Mouse (Mus musculus) ES-E14 (cell line): ENCODE measurements at regions not wholly inside any gene's neighbourhood (a gene's known extent, or its start where the extent isn't known, plus 50 kb on each side); places are given as distances from the start of the nearest gene placed in this dataset.

Experiments used
- DNase-seq: peaks from one replicate; pipeline ENCODE4 v3.0.0-alpha.2; 2013; ENCODE audit warnings: low read depth, low spot score
- H3K27ac ChIP-seq: 2 replicates; pipeline ENCODE4 v1.5.1; 2012; ENCODE audit warnings: low read depth, mild to moderate bottlenecking, low read length, moderate library complexity, mixed read lengths; ENCODE audit not compliant: poor library complexity, insufficient read depth, severe bottlenecking
- H3K36me3 ChIP-seq: 2 replicates; pipeline ENCODE4 v1.6.1; 2012; ENCODE audit warnings: mild to moderate bottlenecking, low read length, moderate library complexity, mixed read lengths; ENCODE audit not compliant: control insufficient read depth, poor library complexity, insufficient read depth, severe bottlenecking
- H3K4me1 ChIP-seq, 2 experiments: fragments of 150-350 bp in 1 of 2; sonication (generic) in 1 of 2; 2 replicates each; pipeline ENCODE4 v1.6.1; 2012; ENCODE audit warnings: low read length in 2 of 2, mild to moderate bottlenecking in 1 of 2, mixed read lengths in 1 of 2; ENCODE audit not compliant: control insufficient read depth in 2 of 2, insufficient read depth in 2 of 2, poor library complexity in 1 of 2
- H3K4me3 ChIP-seq, 2 experiments: fragments of 150-350 bp in 1 of 2; sonication (generic) in 1 of 2; 2 replicates each; pipeline ENCODE4 v1.5.1; 2012; ENCODE audit warnings: low read length in 2 of 2, low read depth in 1 of 2, mild to moderate bottlenecking in 1 of 2, mixed read lengths in 1 of 2; ENCODE audit not compliant: insufficient read depth in 1 of 2, poor library complexity in 1 of 2, severe bottlenecking in 1 of 2
- H3K9ac ChIP-seq: 2 replicates; pipeline ENCODE4 v1.6.1; 2012; ENCODE audit warnings: low read depth, mild to moderate bottlenecking, low read length, mixed read lengths; ENCODE audit not compliant: poor library complexity, insufficient read depth, severe bottlenecking
- H3K9me3 ChIP-seq: fragments of 150-350 bp; sonication (generic); 2 replicates; pipeline ENCODE4 v1.6.1; 2012; ENCODE audit warnings: low read depth, mild to moderate bottlenecking, low read length; ENCODE audit not compliant: control insufficient read depth, insufficient read depth
- CHD2 ChIP-seq: IDR thresholded peaks from 2 replicates; pipeline ENCODE4 v1.6.1; 2014; ENCODE audit warnings: mild to moderate bottlenecking, low read depth, low read length, inconsistent platforms
- HCFC1 ChIP-seq: IDR thresholded peaks from 2 replicates; pipeline ENCODE4 v1.6.1; 2012; ENCODE audit warnings: low read length, inconsistent platforms, borderline replicate concordance; ENCODE audit not compliant: insufficient read depth
- MAFK ChIP-seq: IDR thresholded peaks from 2 replicates; pipeline ENCODE4 v1.6.1; 2014; ENCODE audit warnings: mild to moderate bottlenecking, low read depth, low read length, inconsistent platforms; ENCODE audit not compliant: insufficient read depth
- ZC3H11A ChIP-seq: IDR thresholded peaks from 2 replicates; pipeline ENCODE4 v1.6.1; 2012; ENCODE audit warnings: low read depth, mild to moderate bottlenecking, inconsistent platforms, low read length, borderline replicate concordance
- ZNF384 ChIP-seq: IDR thresholded peaks from 2 replicates; pipeline ENCODE4 v1.6.1; 2012; ENCODE audit warnings: low read depth, low read length, inconsistent platforms
- in situ Hi-C, 2 experiments: fragments of 600-800 bp; cut with MboI; formaldehyde crosslinking; loops; one replicate each; pipeline ENCODE4 v1.15.1; 2025; ENCODE audit warnings: low sequenced_read_pairs in 2 of 2, inconsistent platforms in 1 of 2; ENCODE audit not compliant: unreplicated experiment in 2 of 2

GRCm38 (mm10) chr4:90012723-90013122 lies 205.9 kb upstream of the Zfp352 start:
- Histone ChIP-seq H3K9ac (no peak overlapping the region), H3K9me3 (no peaks in the 10 kb centered on the region), H3K36me3 (no peaks in the 10 kb centered on the region), H3K27ac (no peak overlapping the region), H3K4me3 (no peak overlapping the region), H3K4me1 (no peaks in the 10 kb centered on the region)
- TF ChIP-seq HCFC1 (no peak), ZC3H11A (no peak), ZNF384 (no peak), MAFK (no peak)
- in situ Hi-C loops, result no loop called here
- peak; percentile 36 for DNase-seq

GRCm38 (mm10) chr4:90014203-90014602 lies 204.4 kb upstream of the Zfp352 start:
- TF ChIP-seq ZC3H11A (no peak), CHD2 (no peak), HCFC1 (no peak), MAFK (no peak), ZNF384 (no peak)
- H3K36me3 ChIP-seq, result no peaks in the 10 kb centered on the region
- no peak overlapping the region for H3K9ac ChIP-seq
- DNase-seq, result no peak
- no peaks in the 10 kb centered on the region for H3K9me3 ChIP-seq
- H3K27ac ChIP-seq, result no peak overlapping the region
- H3K4me1 ChIP-seq, result no peaks in the 10 kb centered on the region
- in situ Hi-C loops, result no loop called here
- H3K4me3 ChIP-seq, result no peak overlapping the region
